Mouse (Mus musculus): ENCODE measurements around the gene Spc24.

The Spc24 gene

DNA sequence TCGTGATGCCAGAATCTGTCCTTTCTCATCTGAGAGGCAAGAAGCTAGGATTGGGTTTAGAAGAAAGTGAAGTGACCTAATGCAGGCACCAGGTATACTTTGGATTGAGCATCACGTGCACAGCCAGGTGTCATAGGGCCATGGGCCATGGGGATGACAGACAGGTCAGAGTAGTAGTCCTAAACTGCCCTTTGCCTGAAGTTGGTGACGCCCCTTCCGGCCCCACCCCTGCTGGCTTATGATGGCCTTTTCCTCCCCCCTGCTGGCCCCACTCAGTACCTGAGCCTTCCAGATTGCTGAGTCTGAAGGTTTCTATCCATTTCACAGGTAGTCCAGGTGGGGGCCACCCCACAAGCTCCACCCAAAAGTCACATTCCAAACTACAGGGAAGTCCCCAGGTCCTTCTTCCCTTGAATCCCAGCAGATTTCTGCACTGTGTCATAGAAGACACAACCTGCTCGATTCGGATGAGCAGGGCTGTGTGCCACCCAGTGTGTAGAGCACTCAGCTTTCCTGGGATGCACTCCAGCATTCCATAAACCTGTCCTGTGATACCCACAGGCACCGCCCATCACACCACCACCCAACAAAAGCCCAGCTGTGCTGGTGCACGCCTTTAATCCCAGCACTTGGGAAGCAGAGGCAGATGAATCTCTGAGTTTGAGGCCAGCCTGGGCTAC is 53.4 kb downstream of the Spc24 start:
- DNase-seq (ENCODE audit: low spot score), result no peak

DNA sequence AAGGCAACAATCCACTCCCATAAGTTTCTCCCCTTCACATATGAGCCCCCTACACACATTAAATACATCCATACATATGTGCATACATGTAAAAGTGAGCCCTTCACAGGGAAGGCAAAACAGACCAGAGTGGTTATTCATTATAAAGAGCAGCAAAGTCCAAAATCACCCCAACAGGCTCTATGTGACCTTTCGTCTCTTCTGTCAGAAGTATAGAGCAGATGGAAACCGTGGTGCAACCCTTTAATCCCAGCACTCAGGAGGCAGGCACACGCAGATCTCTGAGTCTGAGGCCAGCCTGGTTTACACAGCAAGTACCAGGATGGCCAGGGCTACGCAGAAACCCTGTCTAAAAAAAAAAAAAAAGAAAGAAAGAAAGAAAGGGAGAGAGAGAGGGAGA is 54.0 kb downstream of the Spc24 start:
- DNase-seq (ENCODE audit: low spot score), result no peak

All from urinary bladder, postnatal 14 days (tissue).